Mouse (Mus musculus) hindbrain, embryonic 16.5 days (tissue): ENCODE results near the gene Pigm. TPM values are rescaled to one million over a fixed set of nuclear protein-coding genes. Genes with fewer than 3 reads are reported as not detected.

Source experiments
- ATAC-seq: fragments of 200-750 bp; cut with Nextera tagmentation; 2 replicates; pipeline ENCODE4 v1.8.0; 2017; ENCODE audit warnings: moderate TSS enrichment, moderate library complexity
- H3K27ac ChIP-seq: fragments of 300-500 bp; sonication (generic); 2 replicates; pipeline ENCODE4 v1.5.1; 2014; ENCODE audit warnings: low read depth, mild to moderate bottlenecking, control low read depth, low read length, moderate library complexity
- H3K27me3 ChIP-seq: fragments of 300-500 bp; sonication (generic); replicated peaks from 2 replicates; pipeline ENCODE4 v1.6.1; 2014; ENCODE audit warnings: low read length; ENCODE audit not compliant: control insufficient read depth, insufficient read depth
- H3K36me3 ChIP-seq: fragments of 300-500 bp; sonication (generic); 2 replicates; pipeline ENCODE4 v1.6.1; 2014; ENCODE audit warnings: mild to moderate bottlenecking, low read length, moderate library complexity, mixed read lengths; ENCODE audit not compliant: control insufficient read depth, insufficient read depth
- H3K4me1 ChIP-seq: fragments of 300-500 bp; sonication (generic); 2 replicates; pipeline ENCODE4 v1.6.1; 2014; ENCODE audit warnings: low read depth, low read length; ENCODE audit not compliant: control insufficient read depth, insufficient read depth
- H3K4me2 ChIP-seq: fragments of 300-500 bp; sonication (generic); 2 replicates; pipeline ENCODE4 v1.6.1; 2014; ENCODE audit warnings: mild to moderate bottlenecking, low read length, control low read depth, moderate library complexity
- H3K4me3 ChIP-seq: fragments of 300-500 bp; sonication (generic); 2 replicates; pipeline ENCODE4 v1.5.1; 2014; ENCODE audit warnings: mild to moderate bottlenecking, low read length, control low read depth, moderate library complexity
- H3K9ac ChIP-seq: fragments of 300-500 bp; sonication (generic); 2 replicates; pipeline ENCODE4 v1.6.1; 2014; ENCODE audit warnings: low read depth, mild to moderate bottlenecking, control low read depth, low read length, moderate library complexity
- H3K9me3 ChIP-seq: fragments of 300-500 bp; sonication (generic); 2 replicates; pipeline ENCODE4 v1.6.1; 2014; ENCODE audit warnings: mild to moderate bottlenecking, low read length, moderate library complexity; ENCODE audit not compliant: control insufficient read depth
- WGBS: fragments of 180-500 bp; shearing (Covaris S2); extraction: QIAGEN DNeasy Blood & Tissue Kit; methylation state at CpG from one replicate; pipeline ENCODE4 v1.1.7; 2014; 5-methylcytosine and 5-hydroxymethylcytosine counted together
- polyA plus RNA-seq: library from polyadenylated mRNA; unstranded; fragments of >200 nt; fragmentation: Nextera tagmentation; extraction: Ambion mirVana; gene quantifications from 2 replicates; pipeline ENCODE4 v1.2.1, GENCODE M21; 2015

Pigm gene
- polyA plus RNA-seq, 1 experiment from 2014 or later, result 3.1 TPM

DNA sequence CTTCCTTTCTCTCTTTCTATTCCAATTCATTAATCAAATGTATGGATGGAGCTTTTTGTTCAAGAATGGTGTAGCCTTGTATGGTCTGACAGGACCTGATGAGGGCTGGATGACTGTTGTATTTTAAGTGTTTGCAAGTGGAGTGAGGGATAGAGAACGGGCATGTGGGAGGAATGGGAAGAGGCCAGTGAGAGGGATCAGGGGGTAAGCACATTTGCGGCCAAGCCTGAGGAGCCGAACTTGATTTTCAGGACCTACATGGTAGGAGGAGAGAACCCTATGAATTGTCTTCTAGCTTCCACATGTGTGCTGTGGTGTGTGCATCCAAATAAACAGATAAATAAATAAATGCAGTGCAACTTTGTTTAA, 56.2 kb downstream of the Pigm start:
- no peak overlapping the region for H3K4me2 ChIP-seq
- ATAC-seq, result no peak
- 88% methylated on average over 3 of the region's 3 CpGs for WGBS

DNA sequence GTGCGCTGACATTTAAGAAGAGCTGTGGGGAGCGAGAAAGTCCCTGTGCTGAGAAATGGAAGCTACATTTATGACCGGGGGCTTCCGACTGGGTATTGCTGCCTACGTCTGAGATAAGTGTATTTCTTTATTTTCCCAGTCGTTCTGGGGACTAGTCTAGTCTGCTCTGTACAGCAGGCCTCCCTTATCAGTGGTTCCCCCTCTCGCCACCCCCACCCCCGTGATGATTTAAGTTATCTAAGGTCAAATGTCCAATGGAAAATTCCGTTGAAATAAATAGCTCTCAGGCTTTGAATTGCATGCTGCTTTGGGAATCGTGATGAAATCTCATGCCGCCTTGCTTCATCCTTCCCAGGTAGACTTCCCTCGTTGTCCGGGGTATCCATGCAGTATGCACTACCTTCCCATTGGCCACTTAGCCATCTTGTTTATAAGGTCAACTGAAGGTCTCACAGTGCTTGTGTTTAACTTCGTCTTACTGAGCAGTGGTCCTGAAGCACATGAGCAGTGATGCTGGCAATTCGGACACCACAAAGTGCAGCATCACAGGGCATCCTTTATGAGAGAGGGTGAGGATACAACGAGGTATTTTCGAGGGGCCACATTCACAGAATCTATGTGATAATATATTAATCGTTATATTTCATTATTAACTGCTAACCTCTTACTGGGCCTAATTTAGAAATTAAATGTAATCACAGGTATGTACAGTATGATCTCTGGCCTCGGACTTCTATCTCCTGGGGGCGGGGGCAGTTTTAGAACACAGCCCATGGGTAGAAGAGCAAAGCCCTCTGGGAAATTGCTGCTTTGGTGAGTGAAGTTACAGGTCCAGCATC, 56.9 kb downstream of the Pigm start:
- no peak overlapping the region for H3K27ac ChIP-seq
- no peak for ATAC-seq
- no peak overlapping the region for H3K4me3 ChIP-seq
- H3K27me3 ChIP-seq, result no peaks in the 10 kb centered on the region
- H3K4me2 ChIP-seq, result no peak overlapping the region
- H3K4me1 ChIP-seq, result no peaks in the 10 kb centered on the region
- no peak overlapping the region for H3K9ac ChIP-seq
- no peaks in the 10 kb centered on the region for H3K36me3 ChIP-seq
- no peaks in the 10 kb centered on the region for H3K9me3 ChIP-seq
- 90% methylated on average over 20 of the region's 20 CpGs for WGBS

More for the DNA sequence above, 56.2 kb downstream of the Pigm start:
- no peaks in the 10 kb centered on the region for H3K27me3 ChIP-seq
- no peak overlapping the region for H3K4me3 ChIP-seq
- H3K27ac ChIP-seq, result no peak overlapping the region
- H3K4me1 ChIP-seq, result no peaks in the 10 kb centered on the region
- no peaks in the 10 kb centered on the region for H3K9me3 ChIP-seq
- no peaks in the 10 kb centered on the region for H3K36me3 ChIP-seq
- no peak overlapping the region for H3K9ac ChIP-seq

Other genes with a start within 250 kb of the Pigm start
- 169 and 173 TPM in 2 replicates for gene Pex19, start 249.8 kb upstream of the Pigm start, polyA plus RNA-seq
- gene Dcaf8, start 228.5 kb upstream of the Pigm start, polyA plus RNA-seq, result 86.6 and 91.6 TPM in 2 replicates
- 538 and 563 TPM in 2 replicates for gene Pea15a, start 169.7 kb upstream of the Pigm start, polyA plus RNA-seq
- gene Casq1, start 156.7 kb upstream of the Pigm start, polyA plus RNA-seq, result 1.5 and 5.5 TPM in 2 replicates
- 0.06 TPM in 1 of 2 replicates, not detected in the other for gene Atp1a4, start 118.1 kb upstream of the Pigm start, polyA plus RNA-seq
- gene Igsf8, start 114.9 kb upstream of the Pigm start, polyA plus RNA-seq, result 84.7 and 88.3 TPM in 2 replicates
- gene Atp1a2, start 78.5 kb upstream of the Pigm start, polyA plus RNA-seq, result 96.7 and 102 TPM in 2 replicates
- gene Kcnj9, start 47.2 kb upstream of the Pigm start, polyA plus RNA-seq, result 4.9 and 5.6 TPM in 2 replicates
- 3.5 and 3.9 TPM in 2 replicates for gene Kcnj10, start 35.3 kb upstream of the Pigm start, polyA plus RNA-seq
- 0.11 and 0.23 TPM in 2 replicates for gene Slamf9, start 98.8 kb downstream of the Pigm start, polyA plus RNA-seq
- gene Igsf9, start 105.2 kb downstream of the Pigm start, polyA plus RNA-seq, result 32.9 and 42.5 TPM in 2 replicates
- 71.7 and 84.9 TPM in 2 replicates for gene Tagln2, start 123.5 kb downstream of the Pigm start, polyA plus RNA-seq
- 4.9 and 5.4 TPM in 2 replicates for gene Cfap45, start 144.3 kb downstream of the Pigm start, polyA plus RNA-seq
- 0.84 and 1.2 TPM in 2 replicates for gene Vsig8, start 179.4 kb downstream of the Pigm start, polyA plus RNA-seq
- not detected in 2 replicates for gene Slamf8, start 214.0 kb downstream of the Pigm start, polyA plus RNA-seq
- 0.13 and 0.15 TPM in 2 replicates for gene Fcrl6, start 226.0 kb downstream of the Pigm start, polyA plus RNA-seq